Mouse (Mus musculus): ENCODE results near the gene Zfp704.

- TF ChIP-seq CTCF (IDR thresholded peaks at IDR 0.05; ENCODE audit: control insufficient read depth, insufficient read depth, insufficient replicate concordance, low read depth, low read length), result no peak
- no peak for TF ChIP-seq POLR2A (IDR thresholded peaks at IDR 0.05; ENCODE audit: control insufficient read depth, low read depth, low read length)
Measured at GRCm38 (mm10) chr3:9481358-9481757, 128.5 kb downstream of the Zfp704 start.
